Mouse (Mus musculus) 416B (cell line): ENCODE measurements around the gene Ccdc113.

ENCODE experiments used
- DNase-seq: peaks from one replicate; pipeline ENCODE4 v3.0.0; 2011; ENCODE audit warnings: low read depth

Gene Ccdc113

GRCm38 (mm10) chr8:95533584-95534387 is at the start of gene Ccdc113:
Gene Ccdc113 (plus strand): TSS chr8:95534085.
- DNase-seq, result no peak

- DNase-seq, result peak; percentile 16
Observed at GRCm38 (mm10) chr8:95487800-95488697, 45.8 kb upstream of the Ccdc113 start.

GRCm38 (mm10) chr8:95488698-95489332 is 45.1 kb upstream of the Ccdc113 start:
- DNase-seq, result peak; percentile 75

GRCm38 (mm10) chr8:95490006-95490405 is 43.9 kb upstream of the Ccdc113 start, which contains the start of gene Csnk2a2:
Gene Csnk2a2 (minus strand): TSS chr8:95490039.
- no peak for DNase-seq

GRCm38 (mm10) chr8:95492057-95492456 is 41.8 kb upstream of the Ccdc113 start:
- no peak for DNase-seq

- DNase-seq, result no peak
Observed at GRCm38 (mm10) chr8:95495444-95495843, 38.4 kb upstream of the Ccdc113 start.

- no peak for DNase-seq
Observed at GRCm38 (mm10) chr8:95496420-95496819, 37.5 kb upstream of the Ccdc113 start.

- no peak for DNase-seq
Observed at GRCm38 (mm10) chr8:95497821-95498220, 36.1 kb upstream of the Ccdc113 start.

- DNase-seq, result peak; percentile 11
Observed at GRCm38 (mm10) chr8:95499266-95500064, 34.4 kb upstream of the Ccdc113 start.

- DNase-seq, result no peak
Observed at GRCm38 (mm10) chr8:95500436-95500835, 33.4 kb upstream of the Ccdc113 start.

- DNase-seq, result no peak
Observed at GRCm38 (mm10) chr8:95502431-95502830, 31.5 kb upstream of the Ccdc113 start.

- no peak for DNase-seq
Observed at GRCm38 (mm10) chr8:95504835-95505234, 29.1 kb upstream of the Ccdc113 start.

- DNase-seq, result no peak
Observed at GRCm38 (mm10) chr8:95505606-95506005, 28.3 kb upstream of the Ccdc113 start.

- DNase-seq, result no peak
Observed at GRCm38 (mm10) chr8:95506245-95506644, 27.6 kb upstream of the Ccdc113 start.

- no peak for DNase-seq
Observed at GRCm38 (mm10) chr8:95512257-95512656, 21.6 kb upstream of the Ccdc113 start.

- no peak for DNase-seq
Observed at GRCm38 (mm10) chr8:95513219-95513618, 20.7 kb upstream of the Ccdc113 start.

- no peak for DNase-seq
Observed at GRCm38 (mm10) chr8:95516928-95517327, 17.0 kb upstream of the Ccdc113 start.

GRCm38 (mm10) chr8:95523991-95524390 is 9.9 kb upstream of the Ccdc113 start:
- no peak for DNase-seq

- DNase-seq, result no peak
Observed at GRCm38 (mm10) chr8:95528194-95528593, 5.7 kb upstream of the Ccdc113 start.

GRCm38 (mm10) chr8:95528750-95529310 is 5.1 kb upstream of the Ccdc113 start:
- DNase-seq, result no peak

GRCm38 (mm10) chr8:95532206-95532605 is 1.7 kb upstream of the Ccdc113 start:
- no peak for DNase-seq
